Mouse (Mus musculus): ENCODE data around the gene Stra8.

GRCm38 (mm10) chr6:34870724-34871123, 49.2 kb upstream of the Stra8 start:
- TF ChIP-seq CTCF (IDR thresholded peaks at IDR 0.05; ENCODE audit: low read depth) (no peak), EP300 (IDR thresholded peaks at IDR 0.05; ENCODE audit: low read depth) (no peak)

Data from heart, postnatal 0 days (tissue).